Mouse (Mus musculus) left cerebral cortex, adult 2 months (tissue): ENCODE results near the gene Nfam1. TPM values are rescaled to one million over a fixed set of nuclear protein-coding genes. Genes with fewer than 3 reads are reported as not detected.

Source experiments
- DNase-seq, 2 experiments: peaks; one replicate each; pipeline ENCODE4 v3.0.0; 2021 to 2022; ENCODE audit warnings: low spot score in 2 of 2, mixed read lengths in 1 of 2; ENCODE audit errors: extremely low spot score in 1 of 2
- H3K27ac ChIP-seq: fragments of 200-600 bp; 2 replicates; pipeline ENCODE4 v1.8.1; 2022
- H3K4me3 ChIP-seq: fragments of 200-600 bp; 2 replicates; pipeline ENCODE4 v1.8.1; 2022
- CTCF ChIP-seq: fragments of 200-600 bp; IDR thresholded peaks from 2 replicates; pipeline ENCODE4 v1.8.1; 2022; ENCODE audit warnings: antibody characterized with exemption, mild to moderate bottlenecking, moderate library complexity
- intact Hi-C: fragments of 180-260 bp; cut with DNase I; formaldehyde crosslinking; loops from one replicate; pipeline ENCODE4 v1.15.1; 2025
- total RNA-seq, 2 experiments: library from RNA; stranded (reverse); gene quantifications; 2 replicates each; pipeline ENCODE4 v1.2.3; 2021

Nfam1 gene
- total RNA-seq, 2 experiments from 2014 or later = 2.2 to 2.8 TPM

DNA sequence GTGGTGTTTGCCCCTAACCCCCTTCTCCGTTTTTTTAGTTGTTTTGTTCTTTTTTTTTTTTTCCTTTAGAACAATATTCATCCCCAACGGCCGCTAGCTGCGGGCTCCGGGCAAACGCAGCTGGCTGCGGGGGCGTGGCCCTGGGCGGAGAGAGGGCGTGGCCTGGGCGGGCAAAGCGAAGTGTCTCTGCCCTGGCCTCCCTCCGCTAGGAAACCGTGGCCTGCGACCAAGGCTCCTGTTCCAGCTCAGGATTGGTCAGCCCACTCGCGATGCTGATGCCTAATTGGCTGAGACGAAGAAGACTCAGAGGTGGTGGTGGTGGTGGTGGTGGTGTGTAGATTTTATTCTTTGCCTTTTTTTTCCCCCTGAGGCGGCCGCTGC lies 45.4 kb downstream of the Nfam1 start, which contains the start of gene Tcf20:
Tcf20 (minus strand) TSS at position 141 of the 381 bp plus-strand sequence.
- DNase-seq = peak; percentile 92 to 95
- intact Hi-C loops = loop anchor here (2.0 kb wide), 1 partner anchor 49 kb away; no protein-coding TSS in a partner anchor
- peak within 1 kb of the TSS; percentile 64 for H3K4me3 ChIP-seq
- TF ChIP-seq CTCF = no peak; the same call in 1 of the 2 replicates
- H3K27ac ChIP-seq = peak within 1 kb of the TSS; percentile 6; the same call in 1 of the 2 replicates

- H3K27ac ChIP-seq = 0 out of 2 replicates have a peak overlapping the region, but pooled peaks have one; percentile 6
- intact Hi-C loops = loop anchor here (2.0 kb wide), 1 partner anchor 50 kb away; no protein-coding TSS in a partner anchor
- peak overlapping the region; percentile 64 for H3K4me3 ChIP-seq
- no peak for DNase-seq
- TF ChIP-seq CTCF = no peak
These were observed 45.9 kb downstream of the Nfam1 start for GRCm38 (mm10) chr15:82987014-82987731.

DNA sequence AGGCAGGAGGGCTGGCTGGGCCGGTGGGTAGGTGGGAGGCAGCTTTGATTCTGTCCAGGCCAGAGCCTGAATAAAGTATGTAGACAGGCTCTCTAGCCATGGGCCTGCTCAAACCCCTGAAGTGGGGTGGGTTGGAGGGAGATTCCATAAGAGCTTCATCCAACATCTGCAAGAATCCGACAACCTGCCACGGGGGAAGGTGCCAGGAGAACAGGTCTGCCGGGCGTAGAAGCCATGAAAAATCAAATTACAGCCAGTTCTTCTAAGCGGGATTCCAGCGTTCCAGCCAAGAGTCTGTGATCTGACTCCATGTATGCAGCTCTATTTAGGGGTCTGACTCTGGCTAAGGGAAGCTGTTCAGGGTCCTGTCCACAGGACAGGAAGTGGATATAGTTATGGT lies 48.5 kb downstream of the Nfam1 start:
- no peak overlapping the region for H3K4me3 ChIP-seq
- H3K27ac ChIP-seq = no peak overlapping the region
- TF ChIP-seq CTCF = no peak
- DNase-seq = no peak
- intact Hi-C loops = no loop called here

- TF ChIP-seq CTCF = no peak
- intact Hi-C loops = no loop called here
- Histone ChIP-seq H3K4me3 (no peak overlapping the region), H3K27ac (no peak overlapping the region)
- no peak for DNase-seq
These were observed 49.0 kb downstream of the Nfam1 start for GRCm38 (mm10) chr15:82984097-82984496.

- H3K4me3 ChIP-seq = no peak overlapping the region
- intact Hi-C loops = no loop called here
- DNase-seq = no peak
- TF ChIP-seq CTCF = no peak
- no peak overlapping the region for H3K27ac ChIP-seq
These were observed 49.6 kb downstream of the Nfam1 start for GRCm38 (mm10) chr15:82983416-82984026.

DNA sequence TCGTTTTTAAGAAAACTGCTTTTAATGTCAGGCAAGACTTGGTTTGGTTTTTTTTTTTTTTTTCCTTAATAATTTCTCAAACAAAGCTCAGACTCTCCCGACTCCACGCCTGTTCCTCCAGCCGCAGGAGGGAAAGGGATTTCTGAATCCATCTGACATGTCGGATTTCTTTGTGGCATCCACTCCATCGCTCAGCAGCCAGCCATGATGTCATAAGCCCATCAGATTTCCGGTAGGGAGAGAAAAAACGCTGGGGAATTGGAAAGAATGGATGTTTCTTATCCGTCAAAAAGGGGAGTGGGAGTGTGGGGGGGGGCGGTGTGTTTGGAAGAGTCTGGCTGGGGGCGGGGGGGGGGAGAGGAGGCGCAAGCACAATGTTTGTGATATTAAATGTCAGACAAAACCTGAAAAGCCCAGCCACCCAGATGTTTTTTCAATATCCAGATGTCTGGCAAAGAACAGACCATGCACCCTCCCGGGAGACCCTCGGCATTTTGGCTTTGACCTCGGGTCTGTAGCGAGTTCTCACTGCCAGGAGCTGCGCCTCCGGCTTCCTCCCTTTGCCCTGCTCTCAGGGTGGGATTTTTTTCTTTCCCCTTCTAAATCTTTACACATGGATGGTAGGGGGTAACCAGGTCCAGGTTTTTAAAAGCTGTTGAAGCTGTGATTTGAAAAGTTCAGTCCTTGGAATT lies 50.2 kb downstream of the Nfam1 start:
- intact Hi-C loops = no loop called here
- no peak overlapping the region for H3K27ac ChIP-seq
- DNase-seq = no peak
- no peak for TF ChIP-seq CTCF
- peak overlapping the region; percentile 17; the same call in 1 of the 2 replicates for H3K4me3 ChIP-seq

- no peak for DNase-seq
- intact Hi-C loops = no loop called here
- Histone ChIP-seq H3K27ac (no peak overlapping the region), H3K4me3 (no peak overlapping the region)
- TF ChIP-seq CTCF = no peak
These were observed 51.2 kb downstream of the Nfam1 start for GRCm38 (mm10) chr15:82981676-82982520.

- TF ChIP-seq CTCF = no peak
- intact Hi-C loops = no loop called here
- DNase-seq = no peak
- no peak overlapping the region for H3K4me3 ChIP-seq
- no peak overlapping the region for H3K27ac ChIP-seq
These were observed 53.6 kb downstream of the Nfam1 start for GRCm38 (mm10) chr15:82979531-82979930.

- Histone ChIP-seq H3K27ac (no peak overlapping the region), H3K4me3 (no peak overlapping the region)
- DNase-seq = no peak
- TF ChIP-seq CTCF = no peak
- intact Hi-C loops = no loop called here
These were observed 58.6 kb downstream of the Nfam1 start for GRCm38 (mm10) chr15:82974471-82974870.

DNA sequence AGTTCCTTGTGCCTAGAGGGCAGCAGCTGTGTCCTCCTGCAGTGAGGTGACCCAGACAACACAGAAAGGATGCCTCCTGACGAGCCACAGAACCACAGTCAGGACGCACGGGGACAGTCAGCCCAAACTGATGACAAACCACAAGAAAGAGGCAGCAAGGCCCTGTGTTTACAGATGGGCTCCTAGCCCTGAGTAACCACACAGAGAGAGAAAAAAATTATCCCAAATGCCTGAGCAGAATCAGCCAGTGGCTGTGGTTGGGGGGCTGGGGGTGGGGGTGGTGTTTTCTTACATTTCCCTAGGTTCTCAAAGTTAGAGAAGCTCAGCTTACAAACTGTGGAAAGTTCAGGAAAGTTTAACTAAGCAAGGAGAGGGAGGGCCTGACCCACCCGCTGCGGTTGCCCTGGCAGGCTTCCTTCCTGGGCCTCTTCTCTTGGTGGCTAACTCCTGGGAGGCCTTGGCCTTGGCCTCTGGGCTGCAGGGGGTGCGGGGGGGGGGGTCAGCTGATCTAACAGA lies 63.8 kb downstream of the Nfam1 start:
- Histone ChIP-seq H3K4me3 (no peak overlapping the region), H3K27ac (no peak overlapping the region)
- intact Hi-C loops = no loop called here
- TF ChIP-seq CTCF = no peak
- DNase-seq = no peak

DNA sequence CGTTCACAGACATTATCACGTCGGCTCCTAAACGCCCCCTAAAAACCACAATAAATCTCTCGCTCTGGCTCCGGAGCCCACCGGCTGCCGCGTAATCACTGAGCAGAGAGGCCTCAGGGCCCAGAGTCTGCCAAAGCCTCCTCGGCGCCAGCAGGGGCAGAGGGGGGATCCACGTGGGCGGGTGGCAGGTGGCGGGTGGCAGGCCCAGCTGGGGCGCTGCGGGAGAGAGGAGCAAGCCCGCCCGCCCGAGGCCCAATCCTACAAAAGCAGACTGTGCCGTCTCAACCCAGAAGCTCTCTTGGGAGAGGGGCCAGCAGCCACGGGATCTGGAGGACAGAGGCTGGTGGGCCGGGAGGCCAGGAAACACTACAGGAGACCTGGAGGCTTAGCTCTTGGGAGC lies 64.7 kb downstream of the Nfam1 start:
- H3K27ac ChIP-seq = no peak overlapping the region
- no peak overlapping the region for H3K4me3 ChIP-seq
- no peak for TF ChIP-seq CTCF
- peak in 1 of 2 experiments; percentile 42 for DNase-seq
- intact Hi-C loops = no loop called here
